Mouse (Mus musculus) lung, embryonic 14.5 days (tissue): ENCODE results near the gene 1810062G17Rik. TPM values are rescaled to one million over a fixed set of nuclear protein-coding genes. Genes with fewer than 3 reads are reported as not detected.

Source experiments
- ATAC-seq: fragments of 200-750 bp; cut with Nextera tagmentation; 2 replicates; pipeline ENCODE4 v1.8.0; 2017; ENCODE audit warnings: mild to moderate bottlenecking, moderate TSS enrichment, moderate library complexity; ENCODE audit not compliant: insufficient read depth
- DNase-seq: peaks from one replicate; pipeline ENCODE4 v3.0.0-alpha.2; 2015
- H3K27ac ChIP-seq: fragments of 300-500 bp; sonication (generic); 2 replicates; pipeline ENCODE4 v1.5.1; 2014; ENCODE audit warnings: low read depth, mild to moderate bottlenecking, moderate library complexity
- H3K27me3 ChIP-seq: fragments of 300-500 bp; sonication (generic); 2 replicates; pipeline ENCODE4 v1.6.1; 2014; ENCODE audit warnings: low read length, control low read depth; ENCODE audit not compliant: insufficient read depth
- H3K36me3 ChIP-seq: fragments of 300-500 bp; sonication (generic); 2 replicates; pipeline ENCODE4 v1.6.1; 2014; ENCODE audit warnings: control low read depth; ENCODE audit not compliant: insufficient read depth
- H3K4me1 ChIP-seq: fragments of 300-500 bp; sonication (generic); 2 replicates; pipeline ENCODE4 v1.6.1; 2014; ENCODE audit warnings: antibody characterized with exemption, control low read depth; ENCODE audit not compliant: insufficient read depth
- H3K4me2 ChIP-seq: fragments of 300-500 bp; sonication (generic); 2 replicates; pipeline ENCODE4 v1.6.1; 2014; ENCODE audit warnings: mild to moderate bottlenecking
- H3K4me3 ChIP-seq: fragments of 300-500 bp; sonication (generic); 2 replicates; pipeline ENCODE4 v1.5.1; 2014; ENCODE audit warnings: low read depth, low read length
- H3K9ac ChIP-seq: fragments of 300-500 bp; sonication (generic); 2 replicates; pipeline ENCODE4 v1.6.1; 2014
- H3K9me3 ChIP-seq: fragments of 300-500 bp; sonication (generic); 2 replicates; pipeline ENCODE4 v1.6.1; 2016; ENCODE audit warnings: low read depth, low read length, control low read depth
- CTCF ChIP-seq: IDR thresholded peaks from 2 replicates; pipeline ENCODE4 v1.5.1; 2016; ENCODE audit warnings: antibody characterized with exemption, low read depth
- WGBS: fragments of 180-500 bp; shearing (Covaris S2); extraction: QIAGEN DNeasy Blood & Tissue Kit; methylation state at CpG from one replicate; pipeline ENCODE4 v1.1.7; 2014; 5-methylcytosine and 5-hydroxymethylcytosine counted together
- microRNA-seq: library from miRNA; unstranded; fragments of <30 nt; microRNA quantifications from one replicate; pipeline ENCODE4, GENCODE M21; 2016; ENCODE audit warnings: borderline number of aligned reads
- polyA plus RNA-seq: library from polyadenylated mRNA; unstranded; fragments of >200 nt; fragmentation: Nextera tagmentation; extraction: Ambion mirVana; gene quantifications from 2 replicates; pipeline ENCODE4 v1.2.1, GENCODE M21; 2014

Gene 1810062G17Rik
- polyA plus RNA-seq, 1 experiment from 2014 or later: 3.3 TPM

DNA sequence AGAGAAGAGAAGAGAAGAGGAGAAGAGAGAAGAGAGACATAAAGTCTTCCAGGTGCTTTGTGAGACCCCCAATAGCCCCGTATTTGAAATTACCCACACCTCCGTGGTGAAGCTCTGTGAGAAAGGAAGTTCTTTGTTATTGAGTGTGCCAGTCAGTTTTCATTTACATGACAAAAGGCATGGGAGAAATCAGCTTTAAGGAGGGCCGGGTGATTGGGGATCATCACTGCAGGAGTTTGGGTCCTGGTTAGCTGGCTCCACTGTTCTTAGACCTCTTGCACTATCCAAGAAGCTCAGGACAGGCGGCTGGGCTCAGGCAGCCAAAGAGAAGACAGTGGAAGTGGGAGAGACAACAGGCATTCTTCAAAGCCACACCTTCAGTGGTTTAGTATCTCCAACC lies 46.4 kb downstream of the 1810062G17Rik start:
- peaks cover 30% of the 10 kb centered on the region for H3K27me3 ChIP-seq
- DNase-seq (no peak), ATAC-seq (no peak)
- H3K4me3 ChIP-seq: no peak overlapping the region
- H3K9ac ChIP-seq: no peak overlapping the region
- H3K27ac ChIP-seq: no peak overlapping the region
- no peaks in the 10 kb centered on the region for H3K9me3 ChIP-seq
- WGBS: 19% methylated on average over 4 of the region's 4 CpGs
- H3K4me1 ChIP-seq: no peaks in the 10 kb centered on the region
- TF ChIP-seq CTCF: no peak
- H3K36me3 ChIP-seq: no peaks in the 10 kb centered on the region
- no peak overlapping the region for H3K4me2 ChIP-seq

DNA sequence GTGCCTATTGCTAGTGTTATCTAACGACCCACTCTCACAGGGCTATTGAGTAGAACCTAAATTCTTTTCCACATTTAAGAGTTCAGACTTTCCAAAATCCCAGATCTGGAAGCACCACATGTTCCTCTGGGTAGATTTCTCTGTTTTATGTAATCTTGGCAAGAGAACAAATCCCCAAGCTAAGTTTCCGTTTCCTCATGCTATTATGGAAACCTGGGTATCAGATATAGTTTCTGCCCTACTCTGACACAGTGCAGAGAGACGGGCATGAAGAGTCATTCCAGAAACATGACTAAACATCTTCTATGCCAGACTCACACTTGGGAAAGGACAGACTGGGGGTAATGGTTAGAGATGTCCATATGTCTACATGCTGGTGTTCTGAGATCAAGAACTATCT lies 48.7 kb downstream of the 1810062G17Rik start:
- H3K4me2 ChIP-seq: no peak overlapping the region
- no peak overlapping the region for H3K9ac ChIP-seq
- H3K4me1 ChIP-seq: no peaks in the 10 kb centered on the region
- peaks cover 28% of the 10 kb centered on the region for H3K27me3 ChIP-seq
- no peaks in the 10 kb centered on the region for H3K9me3 ChIP-seq
- ATAC-seq (no peak), DNase-seq (no peak)
- H3K36me3 ChIP-seq: no peaks in the 10 kb centered on the region
- H3K4me3 ChIP-seq: no peak overlapping the region
- no peak for TF ChIP-seq CTCF
- no peak overlapping the region for H3K27ac ChIP-seq
- 65% methylated on average over 3 of the region's 3 CpGs for WGBS

DNA sequence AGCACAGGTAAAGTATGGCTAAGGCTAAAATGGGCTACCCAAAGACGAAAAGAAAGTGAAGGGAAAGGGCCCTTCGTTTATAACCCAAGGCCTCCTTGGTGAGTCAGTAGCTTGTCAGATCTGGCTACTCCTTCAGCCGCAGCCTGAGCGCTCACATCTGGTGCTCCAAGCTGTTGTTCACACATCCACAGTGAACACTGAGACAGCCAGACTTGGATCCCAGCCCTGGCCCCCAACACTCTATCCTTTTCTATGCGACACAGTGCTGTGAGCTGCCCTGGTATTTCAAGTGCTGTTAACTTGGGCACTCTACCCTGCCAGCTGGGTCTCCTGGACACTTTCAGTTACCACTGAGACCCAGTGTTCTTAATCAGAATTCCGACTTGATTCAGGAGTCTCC lies 54.6 kb downstream of the 1810062G17Rik start:
- Histone ChIP-seq H3K36me3 (no peaks in the 10 kb centered on the region), H3K27me3 (no peaks in the 10 kb centered on the region), H3K9ac (no peak overlapping the region), H3K4me2 (no peak overlapping the region), H3K4me1 (peaks cover 18% of the 10 kb centered on the region), H3K9me3 (no peaks in the 10 kb centered on the region), H3K27ac (no peak overlapping the region), H3K4me3 (no peak overlapping the region)
- DNase-seq (peak; percentile 87), ATAC-seq (peak; percentile 91)
- TF ChIP-seq CTCF: no peak
- 50% methylated on average over 6 of the region's 6 CpGs for WGBS

DNA sequence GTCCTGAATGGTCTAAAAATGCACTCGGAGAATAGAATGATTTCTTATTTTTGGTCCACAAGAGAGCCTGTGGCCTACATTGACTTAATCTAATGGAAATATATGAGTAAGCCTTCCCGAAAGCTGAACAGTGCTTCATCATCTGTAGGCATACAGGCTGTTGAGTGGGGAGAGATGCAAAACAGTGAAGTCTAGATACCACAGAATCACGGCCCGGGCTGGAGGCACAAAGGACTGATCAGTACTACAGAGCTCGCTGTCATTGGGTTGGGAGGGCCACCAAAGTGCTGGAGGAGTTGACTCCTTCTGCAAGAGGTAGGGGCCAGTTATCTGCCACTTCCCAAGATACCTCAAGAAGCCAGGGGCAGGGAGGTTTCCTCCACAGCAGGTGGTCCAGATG lies 55.0 kb downstream of the 1810062G17Rik start:
- peaks cover 18% of the 10 kb centered on the region for H3K4me1 ChIP-seq
- H3K9ac ChIP-seq: no peak overlapping the region
- H3K27me3 ChIP-seq: no peaks in the 10 kb centered on the region
- H3K27ac ChIP-seq: peak overlapping the region; percentile 46; the same call in 1 of the 2 replicates
- no peak overlapping the region for H3K4me2 ChIP-seq
- ATAC-seq (no peak), DNase-seq (no peak)
- H3K9me3 ChIP-seq: no peaks in the 10 kb centered on the region
- no peaks in the 10 kb centered on the region for H3K36me3 ChIP-seq
- WGBS: 64% methylated on average over 5 of the region's 5 CpGs
- no peak for TF ChIP-seq CTCF
- no peak overlapping the region for H3K4me3 ChIP-seq

DNA sequence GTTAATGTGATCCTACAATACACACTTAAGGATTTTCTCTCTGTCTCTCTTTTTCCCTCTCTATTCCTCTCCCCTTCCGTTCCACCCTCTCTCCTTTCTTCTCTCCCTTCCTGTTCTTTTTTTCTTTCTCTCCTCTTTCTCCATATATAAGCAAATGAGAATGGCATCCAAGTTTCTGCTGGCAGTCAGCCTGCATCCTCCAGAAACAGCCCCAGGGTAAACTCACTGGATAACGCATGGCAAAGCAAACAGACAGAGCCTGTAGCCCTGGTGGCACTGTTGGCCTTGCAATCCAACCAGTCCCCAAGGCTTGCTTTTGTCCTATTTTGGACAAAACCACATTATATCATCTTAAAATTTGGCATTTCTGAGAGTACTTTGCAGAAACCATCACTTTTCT lies 55.5 kb downstream of the 1810062G17Rik start:
- DNase-seq: peak; percentile 42
- Histone ChIP-seq H3K27me3 (no peaks in the 10 kb centered on the region), H3K9ac (no peak overlapping the region), H3K9me3 (no peaks in the 10 kb centered on the region), H3K36me3 (no peaks in the 10 kb centered on the region), H3K27ac (no peak overlapping the region), H3K4me1 (peaks cover 18% of the 10 kb centered on the region), H3K4me3 (no peak overlapping the region), H3K4me2 (peak overlapping the region; percentile 56)
- no peak for ATAC-seq
- 22% methylated on average over 2 of the region's 2 CpGs for WGBS
- TF ChIP-seq CTCF: no peak

Small RNAs within 50 kb of the gene (microRNA-seq; reads per million reads assigned to microRNA genes)
- gene Mir7009: not detected

Other genes starting within 250 kb of the 1810062G17Rik start
- gene Anxa5, start within 50 bp of the 1810062G17Rik start, polyA plus RNA-seq: 348 and 359 TPM in 2 replicates
- 0.12 and 0.16 TPM in 2 replicates for gene Gm11549, start 45.9 kb downstream of the 1810062G17Rik start, polyA plus RNA-seq
- gene Exosc9, start 76.7 kb downstream of the 1810062G17Rik start, polyA plus RNA-seq: 64.4 and 72.3 TPM in 2 replicates
- 281 and 285 TPM in 2 replicates for gene Ccna2, start 96.2 kb downstream of the 1810062G17Rik start, polyA plus RNA-seq
- gene Bbs7, start 137.5 kb downstream of the 1810062G17Rik start, polyA plus RNA-seq: 19.2 and 19.9 TPM in 2 replicates
- 2.4 and 3.9 TPM in 2 replicates for gene Trpc3, start 214.2 kb downstream of the 1810062G17Rik start, polyA plus RNA-seq